Mouse (Mus musculus): Measurements from ENCODE around the gene Spred2. TPM values are rescaled to one million over a fixed set of nuclear protein-coding genes. Genes with fewer than 3 reads are reported as not detected.

The Spred2 gene
- polyA plus RNA-seq, 1 experiment from 2014 or later = 6.0 TPM

DNA sequence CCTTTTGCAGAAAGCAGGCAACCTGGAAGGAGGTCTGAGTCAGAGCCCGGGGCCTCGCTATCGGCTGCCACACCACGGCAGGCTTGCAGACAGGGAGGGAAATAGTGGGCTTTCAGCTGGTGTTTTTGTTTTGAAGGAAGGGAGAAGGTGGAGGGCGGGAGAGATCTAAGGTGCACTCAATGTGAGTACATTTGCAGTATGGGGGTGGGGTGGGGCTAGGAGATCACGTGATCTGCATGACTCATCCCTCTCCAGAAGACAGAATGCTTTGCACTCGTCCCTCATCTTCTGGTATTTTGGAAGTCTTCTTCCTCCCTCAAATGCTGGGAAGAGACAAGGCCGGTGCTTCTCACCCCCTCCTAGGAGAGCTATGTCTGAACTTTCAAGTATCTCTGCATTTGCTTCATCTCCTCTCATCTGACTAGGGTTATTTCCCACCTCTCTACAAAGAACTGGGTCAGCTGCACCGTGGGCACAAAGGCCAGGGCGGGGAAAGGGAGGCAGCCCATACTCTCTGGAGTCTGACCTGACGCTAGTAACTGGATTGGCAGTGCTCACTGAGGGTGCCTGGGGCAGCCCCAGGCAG lies 111.3 kb downstream of the Spred2 start:
- ATAC-seq (ENCODE audit: low FRiP score) = 0 out of 2 replicates have a peak, but pooled peaks have one; percentile 5
- H3K4me2 ChIP-seq = no peak overlapping the region
- no peaks in the 10 kb centered on the region for H3K27me3 ChIP-seq
- 66% methylated on average over 11 of the region's 11 CpGs for WGBS
- no peak overlapping the region for H3K27ac ChIP-seq
- no peak overlapping the region for H3K9ac ChIP-seq
- H3K36me3 ChIP-seq = no peaks in the 10 kb centered on the region; the same call in 1 of the 2 replicates
- peaks cover 3% of the 10 kb centered on the region; the same call in 1 of the 2 replicates for H3K9me3 ChIP-seq
- peaks cover 13% of the 10 kb centered on the region for H3K4me1 ChIP-seq (replicated peaks)
- H3K4me3 ChIP-seq = no peak overlapping the region

DNA sequence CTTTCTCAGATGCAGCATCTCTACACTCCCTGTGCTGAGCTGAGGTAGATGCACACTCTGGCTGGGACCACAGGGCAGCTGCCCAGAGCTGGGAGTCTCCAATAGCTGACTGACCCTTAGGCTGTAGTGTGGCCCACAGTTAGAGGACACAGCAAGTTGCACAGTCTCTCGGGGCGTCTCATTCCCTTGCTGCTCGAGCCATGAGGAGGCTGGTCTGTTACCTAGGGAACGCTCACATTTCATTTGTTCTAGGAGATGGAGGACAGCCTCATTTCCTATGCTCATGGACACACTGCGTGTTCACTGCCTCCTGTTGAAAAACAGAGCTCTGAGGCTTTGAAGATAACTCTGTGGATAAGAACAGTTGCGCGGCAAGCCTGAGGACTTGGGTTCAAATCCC lies 111.8 kb downstream of the Spred2 start:
- Histone ChIP-seq H3K9ac (no peak overlapping the region), H3K4me3 (no peak overlapping the region), H3K4me1 (replicated peaks) (peaks cover 13% of the 10 kb centered on the region), H3K9me3 (peaks cover 3% of the 10 kb centered on the region; the same call in 1 of the 2 replicates), H3K4me2 (no peak overlapping the region), H3K27ac (no peak overlapping the region), H3K27me3 (no peaks in the 10 kb centered on the region), H3K36me3 (no peaks in the 10 kb centered on the region; the same call in 1 of the 2 replicates)
- WGBS = 56% methylated on average over 7 of the region's 7 CpGs
- ATAC-seq (ENCODE audit: low FRiP score) = peak; percentile 11; the same call in 1 of the 2 replicates

DNA sequence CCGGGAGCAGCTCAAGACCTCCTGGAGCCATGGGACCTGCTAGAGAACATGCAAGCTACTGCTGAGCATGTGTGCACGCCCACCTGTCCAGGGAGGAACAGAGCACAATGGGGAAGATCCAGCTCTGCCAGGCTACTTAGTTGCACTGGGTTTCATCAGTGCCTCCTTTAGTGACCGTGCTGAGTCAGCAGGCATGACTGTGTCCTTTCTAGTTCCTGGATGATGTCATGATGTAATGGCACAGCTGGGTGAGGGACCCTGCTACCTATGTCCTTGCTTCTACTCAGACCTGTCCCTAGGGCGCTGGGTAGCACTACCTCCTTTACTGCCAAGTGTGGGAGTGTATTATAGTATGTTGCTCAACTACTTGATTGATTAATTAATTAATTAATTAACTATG lies 113.6 kb downstream of the Spred2 start:
- Histone ChIP-seq H3K27ac (no peak overlapping the region), H3K4me3 (no peak overlapping the region), H3K27me3 (no peaks in the 10 kb centered on the region), H3K4me2 (no peak overlapping the region), H3K4me1 (replicated peaks) (peaks cover 24% of the 10 kb centered on the region), H3K36me3 (no peaks in the 10 kb centered on the region; the same call in 1 of the 2 replicates), H3K9ac (no peak overlapping the region), H3K9me3 (no peaks in the 10 kb centered on the region)
- ATAC-seq (ENCODE audit: low FRiP score) = no peak
- WGBS = 83% methylated on average over 4 of the region's 4 CpGs

DNA sequence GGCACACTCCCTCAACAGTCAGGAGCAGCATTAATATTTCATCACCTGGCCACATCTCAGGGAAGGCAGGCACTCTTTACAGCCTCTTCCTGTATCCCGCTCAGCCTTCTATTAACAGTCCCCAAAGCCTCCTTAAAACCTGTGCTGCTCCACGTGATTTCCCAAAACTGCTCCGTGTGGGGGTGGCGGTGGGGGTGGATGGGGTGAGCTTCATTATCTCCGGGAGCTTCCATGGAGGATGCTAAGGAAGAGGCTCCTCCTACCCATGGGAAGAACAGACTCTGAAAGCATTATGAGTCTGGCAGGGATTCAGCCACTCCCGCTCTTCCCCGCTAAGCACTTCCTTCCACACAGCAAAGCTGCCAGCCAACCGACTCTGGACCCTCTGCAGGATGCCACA lies 114.5 kb downstream of the Spred2 start:
- peak; percentile 59 for ATAC-seq (ENCODE audit: low FRiP score)
- 29% methylated on average over 8 of the region's 8 CpGs for WGBS
- peaks cover 31% of the 10 kb centered on the region for H3K4me1 ChIP-seq (replicated peaks)
- H3K4me3 ChIP-seq = no peak overlapping the region
- H3K27me3 ChIP-seq = no peaks in the 10 kb centered on the region
- H3K9me3 ChIP-seq = no peaks in the 10 kb centered on the region
- 0 out of 2 replicates have a peak overlapping the region, but pooled peaks have one; percentile 43 for H3K9ac ChIP-seq
- no peaks in the 10 kb centered on the region; the same call in 1 of the 2 replicates for H3K36me3 ChIP-seq
- H3K27ac ChIP-seq = peak overlapping the region; percentile 40; the same call in 1 of the 2 replicates
- peak overlapping the region; percentile 26 for H3K4me2 ChIP-seq

DNA sequence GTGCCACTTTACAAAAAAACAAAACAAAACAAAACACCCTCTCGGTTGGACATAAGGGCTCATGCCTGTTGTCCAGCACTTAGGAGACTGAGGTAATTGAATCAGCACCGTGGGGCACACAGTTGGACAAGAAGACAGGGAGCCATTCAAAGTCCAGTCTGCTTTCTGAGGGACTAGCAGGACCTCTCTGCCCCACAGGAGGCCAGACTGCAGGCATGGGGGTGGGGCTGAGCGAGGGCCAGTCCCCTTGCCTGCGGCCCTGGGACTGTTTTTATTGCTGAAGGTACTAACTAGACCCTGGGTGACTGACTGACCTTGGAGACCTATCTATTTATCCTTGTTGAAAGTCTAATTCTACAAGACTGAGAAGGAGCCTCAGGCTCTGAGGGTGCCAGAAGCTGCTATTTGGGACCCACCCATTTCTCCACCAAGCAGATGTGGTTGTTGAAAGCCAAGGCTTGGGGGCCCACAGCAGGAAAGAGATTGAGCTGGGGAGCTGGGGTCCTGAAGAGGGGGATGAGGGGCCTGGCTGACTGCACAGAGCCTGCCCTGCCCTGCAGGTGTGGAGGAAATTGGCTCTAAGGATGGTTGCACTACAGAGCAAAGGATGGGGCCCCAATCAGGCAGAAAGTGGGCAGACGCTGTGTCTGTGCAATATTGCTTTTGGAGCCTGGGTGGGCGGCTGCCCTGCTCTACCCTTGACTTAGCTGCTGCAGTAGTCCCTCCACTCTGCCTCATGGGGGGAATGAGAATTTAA lies 117.2 kb downstream of the Spred2 start:
- no peak for ATAC-seq (ENCODE audit: low FRiP score)
- H3K9me3 ChIP-seq = no peaks in the 10 kb centered on the region
- WGBS = 21% methylated on average over 6 of the region's 6 CpGs

DNA sequence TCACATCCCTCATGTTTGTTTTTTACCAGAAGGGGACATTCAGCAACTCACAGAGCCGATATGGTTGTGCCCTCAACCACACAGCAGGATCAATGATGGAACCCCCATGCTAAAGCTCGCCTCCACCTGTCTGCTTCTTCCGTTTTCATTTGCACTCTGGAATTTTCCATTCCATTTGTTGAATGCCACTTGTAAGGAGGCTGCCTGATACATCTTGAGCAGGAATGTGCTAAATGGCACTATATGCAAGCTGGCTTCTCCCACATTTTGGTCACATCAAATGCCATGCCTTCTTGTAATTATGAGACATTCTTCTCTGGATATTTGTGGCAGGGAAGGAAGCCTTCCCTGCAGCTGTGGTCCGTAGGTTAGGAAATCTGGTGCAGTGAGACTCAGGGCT lies 117.9 kb downstream of the Spred2 start:
- H3K4me2 ChIP-seq = no peak overlapping the region
- no peak for ATAC-seq (ENCODE audit: low FRiP score)
- H3K4me3 ChIP-seq = no peak overlapping the region
- no peak overlapping the region for H3K27ac ChIP-seq
- no peak overlapping the region for H3K9ac ChIP-seq
- no peaks in the 10 kb centered on the region; the same call in 1 of the 2 replicates for H3K36me3 ChIP-seq
- H3K9me3 ChIP-seq = no peaks in the 10 kb centered on the region
- 73% methylated on average over 4 of the region's 4 CpGs for WGBS
- no peaks in the 10 kb centered on the region for H3K27me3 ChIP-seq
- H3K4me1 ChIP-seq (replicated peaks) = peaks cover 31% of the 10 kb centered on the region

More for the DNA sequence above, 117.2 kb downstream of the Spred2 start:
- H3K27ac ChIP-seq = no peak overlapping the region
- H3K4me1 ChIP-seq (replicated peaks) = peaks cover 31% of the 10 kb centered on the region
- H3K4me2 ChIP-seq = no peak overlapping the region
- no peak overlapping the region for H3K4me3 ChIP-seq
- H3K9ac ChIP-seq = no peak overlapping the region
- no peaks in the 10 kb centered on the region for H3K27me3 ChIP-seq
- H3K36me3 ChIP-seq = no peaks in the 10 kb centered on the region; the same call in 1 of the 2 replicates

DNA sequence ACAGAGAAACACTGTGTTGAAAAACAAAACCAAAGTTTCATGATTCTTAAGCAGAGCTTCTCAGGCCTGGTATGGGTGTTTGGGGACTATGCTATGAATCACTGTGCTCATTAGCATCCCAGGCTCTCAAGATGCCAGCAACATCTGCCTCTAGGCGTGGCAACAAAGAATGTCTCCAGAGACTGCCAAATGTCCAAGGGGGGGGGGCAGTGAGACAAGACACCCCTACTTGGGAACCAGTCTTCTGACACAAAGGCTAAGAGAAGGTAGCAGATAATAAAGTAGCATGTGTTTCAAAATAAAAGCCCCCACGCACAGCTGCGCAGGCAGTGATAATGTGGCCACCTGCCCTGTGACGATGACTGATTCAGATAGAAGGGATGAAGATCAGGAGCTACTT lies 119.1 kb downstream of the Spred2 start:
- no peak for ATAC-seq (ENCODE audit: low FRiP score)
- H3K4me1 ChIP-seq (replicated peaks) = peaks cover 30% of the 10 kb centered on the region
- no peaks in the 10 kb centered on the region for H3K9me3 ChIP-seq
- no peak overlapping the region for H3K4me3 ChIP-seq
- H3K9ac ChIP-seq = no peak overlapping the region
- no peak overlapping the region for H3K27ac ChIP-seq
- 63% methylated on average over 4 of the region's 4 CpGs for WGBS
- no peaks in the 10 kb centered on the region for H3K27me3 ChIP-seq
- H3K36me3 ChIP-seq = no peaks in the 10 kb centered on the region
- H3K4me2 ChIP-seq = no peak overlapping the region

DNA sequence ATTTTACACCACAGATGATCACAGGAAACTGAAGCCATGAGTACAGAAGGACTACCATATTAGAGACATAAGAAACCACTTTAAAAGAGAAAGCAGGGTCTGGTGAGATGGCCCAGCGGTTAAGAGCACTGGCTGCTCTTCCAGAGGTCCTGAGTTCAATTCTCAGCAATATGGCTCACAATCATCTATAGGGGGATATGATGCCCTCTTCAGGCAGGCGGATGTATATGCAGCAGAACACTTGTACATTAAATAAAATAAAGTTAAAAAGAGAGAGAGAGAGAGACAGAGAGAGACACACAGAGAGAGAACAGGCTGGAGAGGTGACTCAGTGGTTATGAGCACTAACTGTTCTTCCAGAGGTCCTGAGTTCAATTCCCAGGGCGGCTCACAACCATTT lies 121.4 kb downstream of the Spred2 start:
- Histone ChIP-seq H3K36me3 (no peaks in the 10 kb centered on the region), H3K4me1 (replicated peaks) (peaks cover 20% of the 10 kb centered on the region), H3K9ac (no peak overlapping the region), H3K4me3 (no peak overlapping the region), H3K27ac (no peak overlapping the region), H3K27me3 (no peaks in the 10 kb centered on the region), H3K4me2 (no peak overlapping the region), H3K9me3 (no peaks in the 10 kb centered on the region)
- 70% methylated on average over 3 of the region's 3 CpGs for WGBS
- no peak for ATAC-seq (ENCODE audit: low FRiP score)

DNA sequence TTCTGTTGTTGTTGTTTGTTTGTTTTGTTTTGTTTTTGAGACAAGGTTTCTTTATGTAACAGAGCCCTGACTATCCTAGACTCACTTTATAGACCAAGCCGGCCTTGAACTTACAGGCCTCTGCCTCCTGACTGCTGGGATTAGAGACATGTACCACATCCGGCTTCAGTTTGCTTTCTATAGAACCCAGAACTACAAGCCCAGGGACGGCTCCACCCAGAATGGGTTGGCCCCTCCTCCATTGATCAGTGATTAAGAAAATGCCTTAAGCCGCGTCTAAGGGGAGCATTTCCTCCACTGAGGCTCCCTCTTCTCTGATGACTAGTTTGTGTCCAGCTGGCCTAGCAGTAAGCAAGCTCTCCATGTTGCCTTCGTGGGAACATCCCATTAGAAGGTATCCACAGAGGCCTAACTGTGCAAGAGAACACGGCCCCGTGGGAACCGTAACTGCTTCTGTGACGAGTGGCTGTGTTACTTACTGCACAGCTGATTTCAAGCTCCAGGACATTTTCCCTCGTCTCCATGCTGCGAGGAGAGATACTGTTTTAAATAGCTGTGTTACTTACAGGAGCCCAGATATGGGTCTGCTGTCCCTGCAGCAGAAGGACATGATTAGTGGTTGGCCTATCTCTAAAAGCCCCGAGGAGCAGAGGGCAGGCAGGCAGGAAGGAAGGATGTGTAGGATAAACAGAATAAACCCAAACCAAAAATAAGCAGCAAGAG lies 128.8 kb downstream of the Spred2 start:
- Histone ChIP-seq H3K9ac (no peak overlapping the region), H3K9me3 (no peaks in the 10 kb centered on the region), H3K4me3 (no peak overlapping the region), H3K27me3 (no peaks in the 10 kb centered on the region), H3K27ac (peak overlapping the region; percentile 35; the same call in 1 of the 2 replicates), H3K4me2 (no peak overlapping the region), H3K36me3 (peaks cover 29% of the 10 kb centered on the region), H3K4me1 (replicated peaks) (peaks cover 7% of the 10 kb centered on the region; the same call in 1 of the 2 replicates)
- 0 out of 2 replicates have a peak, but pooled peaks have one; percentile 54 for ATAC-seq (ENCODE audit: low FRiP score)
- 61% methylated on average over 13 of the region's 13 CpGs for WGBS

DNA sequence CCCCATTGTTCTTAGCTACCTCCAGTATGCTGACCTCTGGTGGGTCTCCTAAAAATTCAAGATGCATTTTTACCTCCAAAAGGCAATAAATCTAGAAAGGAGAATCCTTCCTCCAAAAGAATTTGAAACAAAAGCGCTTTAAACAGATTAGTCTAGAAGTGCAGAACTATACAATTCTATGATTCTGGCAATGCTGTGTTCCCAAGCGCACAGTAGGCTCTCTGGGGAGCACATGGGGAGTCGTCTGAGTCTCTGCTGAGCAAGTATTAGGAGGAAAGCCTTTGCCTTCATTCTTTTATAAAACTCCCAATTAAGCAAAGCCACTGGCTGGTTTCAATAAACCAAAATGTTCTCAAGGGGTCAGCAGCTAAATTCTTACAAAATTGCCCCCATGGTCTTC lies 129.8 kb downstream of the Spred2 start:
- H3K4me1 ChIP-seq (replicated peaks) = peaks cover 7% of the 10 kb centered on the region; the same call in 1 of the 2 replicates
- no peak overlapping the region for H3K4me2 ChIP-seq
- no peaks in the 10 kb centered on the region for H3K9me3 ChIP-seq
- no peak overlapping the region for H3K27ac ChIP-seq
- WGBS = 80% methylated on average over 3 of the region's 3 CpGs
- no peak overlapping the region for H3K4me3 ChIP-seq
- no peaks in the 10 kb centered on the region for H3K27me3 ChIP-seq
- no peak for ATAC-seq (ENCODE audit: low FRiP score)
- peaks cover 37% of the 10 kb centered on the region for H3K36me3 ChIP-seq
- no peak overlapping the region for H3K9ac ChIP-seq

DNA sequence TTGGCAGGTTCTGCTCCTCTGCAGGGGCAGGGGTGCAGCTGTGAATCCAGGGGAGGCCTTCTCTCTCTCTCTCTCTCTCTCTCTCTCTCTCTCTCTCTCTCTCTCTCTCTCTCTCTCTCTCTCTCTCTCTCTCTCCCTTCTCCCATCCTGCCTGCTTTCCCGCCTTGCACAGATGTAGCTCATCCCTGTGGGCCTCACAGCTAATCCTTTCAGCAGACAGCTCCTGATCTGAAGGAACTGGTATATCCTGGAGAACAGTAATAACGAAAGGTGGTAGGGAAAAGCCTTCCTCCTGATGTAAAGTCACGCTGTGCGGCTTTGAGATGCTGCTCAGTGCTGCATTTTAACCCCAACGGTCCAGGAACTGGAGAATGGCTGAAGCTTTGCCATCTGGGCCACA lies 130.4 kb downstream of the Spred2 start:
- WGBS = 52% methylated on average over 5 of the region's 5 CpGs
- Histone ChIP-seq H3K4me3 (no peak overlapping the region), H3K9ac (no peak overlapping the region), H3K4me1 (replicated peaks) (peaks cover 7% of the 10 kb centered on the region; the same call in 1 of the 2 replicates), H3K36me3 (peaks cover 44% of the 10 kb centered on the region), H3K9me3 (no peaks in the 10 kb centered on the region), H3K27ac (peak overlapping the region; percentile 18; the same call in 1 of the 2 replicates), H3K4me2 (no peak overlapping the region), H3K27me3 (no peaks in the 10 kb centered on the region)
- ATAC-seq (ENCODE audit: low FRiP score) = no peak

DNA sequence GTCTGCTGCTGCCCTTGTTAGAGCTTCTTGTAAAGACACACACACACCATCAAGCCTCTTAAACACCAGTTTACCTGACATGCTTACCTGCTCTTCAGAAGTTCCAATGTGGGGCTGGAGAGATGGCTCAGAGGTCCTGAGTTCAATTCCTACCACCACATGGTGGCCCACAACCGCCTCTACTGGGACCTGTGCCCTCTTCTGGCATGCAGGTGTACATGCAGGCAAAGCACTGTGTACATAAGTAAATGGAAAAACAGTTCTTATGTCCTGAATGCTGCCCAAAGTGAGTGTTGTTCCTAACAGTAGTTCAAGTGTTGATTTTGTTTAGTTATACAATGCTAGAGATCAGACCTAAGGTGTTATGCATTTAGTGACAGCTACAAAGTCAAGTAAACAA lies 132.0 kb downstream of the Spred2 start:
- Histone ChIP-seq H3K36me3 (peaks cover 59% of the 10 kb centered on the region), H3K9me3 (no peaks in the 10 kb centered on the region), H3K4me2 (no peak overlapping the region), H3K9ac (no peak overlapping the region), H3K4me3 (no peak overlapping the region), H3K27me3 (no peaks in the 10 kb centered on the region), H3K27ac (no peak overlapping the region), H3K4me1 (replicated peaks) (peaks cover 7% of the 10 kb centered on the region; the same call in 1 of the 2 replicates)
- ATAC-seq (ENCODE audit: low FRiP score) = no peak
- 84% methylated on average over 1 of the region's 1 CpGs for WGBS

Measured in hindbrain, embryonic 13.5 days (tissue).